Mouse (Mus musculus) right cerebral cortex, postnatal 4 days (tissue): ENCODE measurements around the gene Nepro.

Experiments
- DNase-seq: peaks from one replicate; pipeline ENCODE4 v3.0.0-alpha.2; 2022

The Nepro gene

DNA sequence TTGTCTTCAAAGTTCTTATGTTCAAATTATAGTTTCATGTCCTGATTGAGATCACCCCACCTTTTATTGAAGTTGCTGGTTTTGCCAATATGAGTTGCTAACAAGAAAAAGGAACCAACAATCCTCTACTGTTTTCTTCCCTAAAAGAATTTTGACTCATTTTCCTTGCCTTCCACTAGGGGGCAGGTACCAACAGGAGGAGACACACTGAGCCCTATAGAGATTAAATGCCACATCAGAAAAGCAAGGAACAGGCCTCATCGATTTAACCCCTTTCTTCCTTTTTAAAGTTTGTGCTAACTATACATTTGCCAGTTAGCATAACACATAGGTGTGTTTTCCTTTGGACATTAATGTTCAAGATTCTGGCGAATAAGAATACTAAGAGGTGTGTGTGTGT is 43.9 kb downstream of the Nepro start:
- no peak for DNase-seq

DNA sequence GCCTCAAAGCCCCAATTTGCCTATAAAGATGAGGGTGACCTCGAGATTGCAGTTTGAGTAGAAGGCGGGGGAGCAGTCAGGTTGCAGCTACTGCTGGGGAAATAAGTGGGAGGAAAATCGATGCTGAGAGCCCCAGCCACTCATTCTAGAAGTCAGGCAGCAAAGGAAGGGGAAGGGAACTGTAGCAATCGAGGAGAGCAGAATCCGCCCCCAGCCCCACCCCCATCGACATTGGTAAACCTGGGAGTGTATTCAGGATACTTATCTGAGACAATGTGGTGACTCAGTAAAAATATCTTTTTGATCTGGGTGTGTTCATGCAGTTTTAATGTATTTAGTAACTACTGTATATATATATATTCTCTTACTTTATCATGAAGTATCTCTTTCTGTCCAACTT is 48.5 kb downstream of the Nepro start:
- no peak for DNase-seq

DNA sequence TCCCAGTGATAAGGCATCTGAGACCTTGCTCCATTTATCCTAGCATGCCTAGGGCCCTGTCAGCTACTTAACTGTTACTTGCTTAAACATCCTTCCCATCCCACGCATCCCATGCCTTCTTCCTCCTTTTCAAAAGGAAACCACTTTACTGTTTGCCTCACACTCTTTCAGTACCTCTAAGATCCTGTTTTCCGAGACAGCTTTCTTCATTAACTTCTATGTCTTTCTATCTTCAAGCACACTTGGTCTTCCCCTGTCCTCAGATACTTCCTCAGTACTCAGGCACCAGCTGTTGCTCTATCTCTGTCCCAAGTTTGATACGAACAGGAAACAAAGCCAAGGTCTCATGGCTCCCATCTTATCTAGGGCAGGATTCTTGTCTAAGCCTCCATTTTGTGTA is 49.6 kb downstream of the Nepro start:
- DNase-seq: no peak

DNA sequence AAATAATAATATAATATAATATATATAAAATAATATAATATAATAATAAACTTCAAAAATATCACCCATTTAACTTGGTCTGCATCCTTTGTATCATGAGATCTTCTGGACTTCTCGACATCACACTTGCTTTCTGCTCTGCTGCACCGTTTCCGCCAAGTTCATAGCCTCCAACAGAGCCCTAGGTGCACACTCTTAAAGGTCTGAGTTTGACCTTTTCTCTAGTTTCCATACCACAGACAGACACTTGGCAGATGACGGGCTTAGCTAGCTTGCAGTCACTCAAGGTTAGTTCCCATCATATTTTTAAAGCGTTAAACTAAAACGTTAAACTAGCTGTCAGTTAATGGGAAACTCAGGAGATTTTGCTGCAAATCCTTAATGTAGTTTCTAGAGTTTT is 50.1 kb downstream of the Nepro start:
- DNase-seq: no peak

DNA sequence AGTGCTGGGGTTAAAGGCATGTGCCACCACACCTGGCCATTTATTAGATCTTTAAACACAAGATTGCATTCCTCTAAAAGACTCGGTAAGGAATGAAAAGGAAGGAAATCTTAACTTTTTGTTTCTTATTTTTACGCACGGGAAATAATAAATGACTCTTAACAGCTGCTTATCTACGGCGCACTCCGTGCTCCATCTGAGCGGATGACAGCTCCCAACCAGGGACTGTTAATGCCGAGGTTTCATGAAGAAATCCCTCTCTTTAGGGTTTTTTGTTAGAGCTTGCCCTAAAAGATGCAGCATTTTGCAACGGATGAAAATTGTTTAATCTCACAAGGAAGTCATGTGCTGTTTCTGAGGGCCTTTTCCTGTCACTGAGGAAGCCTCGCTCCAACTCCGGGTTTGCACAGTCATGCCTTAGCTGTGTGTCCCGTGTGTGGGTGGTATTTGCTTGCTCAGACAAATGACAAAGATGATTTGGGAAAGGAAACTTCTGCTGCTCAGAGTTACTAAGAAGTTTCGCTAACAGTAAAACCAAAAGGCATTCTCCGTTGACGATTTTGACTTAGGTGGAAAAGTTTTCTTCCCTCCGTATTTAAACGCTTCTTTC is 54.5 kb downstream of the Nepro start:
- no peak for DNase-seq

DNA sequence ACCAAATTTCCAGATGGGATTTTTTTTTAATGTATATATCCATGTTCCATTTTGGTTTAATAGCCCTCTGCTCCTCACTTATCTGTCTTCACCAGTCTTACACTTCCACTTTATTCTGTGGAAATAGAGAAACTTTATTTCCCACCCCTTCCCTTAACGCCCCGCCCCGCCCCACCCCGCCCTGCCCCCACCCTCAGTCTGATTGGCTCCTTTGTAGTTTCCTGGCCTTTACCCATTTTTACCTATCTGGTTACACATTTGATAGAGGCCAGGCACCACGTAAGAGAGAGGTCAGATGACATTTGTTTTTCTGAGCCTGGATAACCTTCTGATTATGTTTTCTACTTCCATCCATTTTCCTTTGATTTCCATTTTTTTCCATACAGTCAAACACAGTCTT is 55.4 kb downstream of the Nepro start:
- DNase-seq: no peak

DNA sequence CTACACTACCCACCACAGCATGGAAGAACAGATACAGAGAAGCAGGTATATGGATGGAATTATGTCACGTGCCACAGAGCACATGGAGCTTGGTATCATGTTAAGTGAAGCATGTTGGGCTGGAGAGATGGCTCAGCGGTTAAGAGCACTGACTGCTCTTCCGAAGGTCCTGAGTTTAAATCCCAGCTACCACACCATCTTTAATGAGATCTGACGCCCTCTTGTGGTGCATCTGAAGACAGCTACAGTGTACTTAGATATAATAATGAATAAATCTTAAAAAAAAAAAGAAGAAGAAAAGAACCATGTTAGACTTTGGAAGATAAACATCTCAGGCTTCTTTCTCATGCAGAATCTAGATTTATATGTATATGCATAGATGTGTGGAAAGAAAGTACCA is 56.6 kb downstream of the Nepro start:
- DNase-seq: no peak
